Mouse (Mus musculus) macrophage (primary cell): ENCODE results near the gene Gm49510. TPM values are rescaled to one million over a fixed set of nuclear protein-coding genes. Genes with fewer than 3 reads are reported as not detected.

Experiments used
- H3K27ac ChIP-seq: fragments of 350-480 bp; formaldehyde crosslinking; 2 replicates; pipeline ENCODE4 v1.9.0; 2021
- H3K36me3 ChIP-seq: fragments of 350-480 bp; formaldehyde crosslinking; 2 replicates; pipeline ENCODE4 v1.9.0; 2021; ENCODE audit errors: inconsistent target
- H3K4me3 ChIP-seq: fragments of 350-480 bp; formaldehyde crosslinking; 2 replicates; pipeline ENCODE4 v1.9.0; 2021; ENCODE audit errors: inconsistent target
- H3K79me2 ChIP-seq: fragments of 350-480 bp; formaldehyde crosslinking; 2 replicates; pipeline ENCODE4 v1.9.0; 2021; ENCODE audit errors: inconsistent target
- WGBS: methylation state at CpG from one replicate; pipeline ENCODE4 v1.1.7; 2026; ENCODE audit warnings: inconsistent platforms; ENCODE audit not compliant: missing documents; 5-methylcytosine and 5-hydroxymethylcytosine counted together
- polyA plus RNA-seq: library from polyadenylated mRNA; stranded (reverse); fragments of 250-400 nt; gene quantifications from 3 replicates; pipeline ENCODE4 v1.2.4, GENCODE M21; 2018; ENCODE audit warnings: inconsistent platforms

The Gm49510 gene
- polyA plus RNA-seq, 1 experiment from 2014 or later: not detected

- WGBS: 34% methylated on average over 2 of the region's 2 CpGs
- Histone ChIP-seq H3K79me2 (no peaks in the 10 kb centered on the region), H3K27ac (no peak overlapping the region), H3K36me3 (no peaks in the 10 kb centered on the region), H3K4me3 (no peak overlapping the region)
Measured at GRCm38 (mm10) chr15:78962885-78963284, 63.4 kb downstream of the Gm49510 start.

Other genes with a start within 250 kb of the Gm49510 start
- not detected in 3 replicates for gene Elfn2, start 180.9 kb upstream of the Gm49510 start, polyA plus RNA-seq
- 0.69 to 5.4 TPM (median 1.8 TPM) in 3 replicates for gene Mfng, start 126.2 kb upstream of the Gm49510 start, polyA plus RNA-seq
- gene Card10, start 96.6 kb upstream of the Gm49510 start, polyA plus RNA-seq: 0.21 TPM in 1 of 3 replicates, not detected in the others
- gene Cdc42ep1, start 57.0 kb upstream of the Gm49510 start, polyA plus RNA-seq: not detected in 3 replicates
- not detected in 3 replicates for gene Lgals2, start 44.1 kb upstream of the Gm49510 start, polyA plus RNA-seq
- gene Gga1, start 22.5 kb upstream of the Gm49510 start, polyA plus RNA-seq: 54.0 to 74.5 TPM (median 65.4 TPM) in 3 replicates
- 67.4 to 90.3 TPM (median 70.9 TPM) in 3 replicates for gene Sh3bp1, start 101 bp downstream of the Gm49510 start, polyA plus RNA-seq
- 0.13 to 1.2 TPM (median 0.70 TPM) in 3 replicates for gene Pdxp, start 14.3 kb downstream of the Gm49510 start, polyA plus RNA-seq
- 1,502 to 3,219 TPM (median 3,114 TPM) in 3 replicates for gene Lgals1, start 27.1 kb downstream of the Gm49510 start, polyA plus RNA-seq
- gene Nol12, start 35.3 kb downstream of the Gm49510 start, polyA plus RNA-seq: 18.3 to 26.2 TPM (median 18.5 TPM) in 3 replicates
- 27.0 to 38.5 TPM (median 29.5 TPM) in 3 replicates for gene Triobp, start 48.1 kb downstream of the Gm49510 start, polyA plus RNA-seq
- gene H1f0, start 128.8 kb downstream of the Gm49510 start, polyA plus RNA-seq: 47.1 to 75.1 TPM (median 48.4 TPM) in 3 replicates
- not detected in 3 replicates for gene Galr3, start 142.2 kb downstream of the Gm49510 start, polyA plus RNA-seq
- gene Ankrd54, start 163.2 kb downstream of the Gm49510 start, polyA plus RNA-seq: 3.9 to 9.7 TPM (median 8.3 TPM) in 3 replicates
- 92.1 to 130 TPM (median 96.7 TPM) in 3 replicates for gene Eif3l, start 175.5 kb downstream of the Gm49510 start, polyA plus RNA-seq
- gene Micall1, start 209.2 kb downstream of the Gm49510 start, polyA plus RNA-seq: 6.4 to 9.0 TPM (median 7.9 TPM) in 3 replicates
- 27.6 to 119 TPM (median 69.4 TPM) in 3 replicates for gene Polr2f, start 241.3 kb downstream of the Gm49510 start, polyA plus RNA-seq
- 0.56 to 1.1 TPM (median 0.74 TPM) in 3 replicates for gene 1700088E04Rik, start 241.6 kb downstream of the Gm49510 start, polyA plus RNA-seq